Mouse (Mus musculus) brown adipose tissue, adult 24 weeks (tissue): ENCODE results near the gene Gnl1. TPM values are rescaled to one million over a fixed set of nuclear protein-coding genes. Genes with fewer than 3 reads are reported as not detected.
"Not testable (repeated sequence)": the region's sequence is repeated elsewhere in the genome, so short reads cannot be mapped to it uniquely, and the experiment has no call there.

Source experiments
- H3K27ac ChIP-seq: fragments of 200-500 bp; replicated peaks from 2 replicates; pipeline ENCODE4 v1.5.1; 2012; ENCODE audit warnings: low read depth, mild to moderate bottlenecking, low read length
- H3K4me1 ChIP-seq: fragments of 200-500 bp; 2 replicates; pipeline ENCODE4 v1.6.1; 2012; ENCODE audit warnings: low read length, mixed read lengths; ENCODE audit not compliant: control insufficient read depth, insufficient read depth, insufficient read length
- H3K4me3 ChIP-seq: fragments of 200-500 bp; 2 replicates; pipeline ENCODE4 v1.5.1; 2012; ENCODE audit warnings: low read depth, mild to moderate bottlenecking, low read length, moderate library complexity; ENCODE audit not compliant: insufficient read depth
- polyA plus RNA-seq: library from polyadenylated mRNA; stranded (reverse); fragments of >200 nt; gene quantifications from 2 replicates; pipeline ENCODE4 v1.2.4, GENCODE M21; 2012; ENCODE audit not compliant: missing spikeins, insufficient read depth, insufficient read length

Gene Gnl1
- polyA plus RNA-seq, 1 experiment, result 14.5 TPM

DNA sequence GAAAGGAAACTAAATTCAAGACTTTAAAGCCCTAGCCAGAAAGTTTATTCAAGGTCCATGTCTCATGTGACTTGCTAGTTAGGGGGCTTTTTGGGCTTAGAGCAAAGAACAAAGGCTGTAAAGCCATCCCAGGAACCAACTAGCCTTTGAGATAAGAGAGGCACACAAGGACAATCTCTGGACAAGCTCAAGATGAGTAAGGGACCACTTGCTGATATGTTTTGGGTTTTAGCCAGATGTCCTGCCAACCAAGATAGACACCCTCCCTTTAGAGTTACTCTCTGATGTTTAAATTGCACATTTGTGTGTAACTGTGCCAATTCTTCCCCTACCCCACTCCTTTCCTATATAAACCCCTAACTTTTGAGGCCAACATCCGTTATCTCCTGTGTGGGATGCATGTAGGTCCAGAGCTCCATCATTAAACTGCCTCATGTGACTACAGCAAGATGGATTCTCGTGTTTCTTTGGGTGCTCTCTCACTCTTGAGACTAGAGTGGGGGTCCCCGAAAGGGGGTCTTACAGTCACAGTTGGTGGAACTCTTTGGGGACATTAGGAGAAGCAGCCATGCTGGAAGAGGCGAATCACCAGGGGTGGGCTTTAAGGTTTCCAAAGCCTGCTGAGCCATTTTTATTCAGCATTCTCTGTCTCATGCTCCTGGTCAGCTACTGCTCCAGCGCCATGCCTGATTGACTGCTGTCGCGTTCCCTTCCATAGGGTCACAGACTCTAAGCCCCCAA, 49.4 kb downstream of the Gnl1 start:
- no peak overlapping the region for H3K4me3 ChIP-seq
- H3K27ac ChIP-seq, result no peak overlapping the region
- peaks cover 4% of the 10 kb centered on the region for H3K4me1 ChIP-seq

DNA sequence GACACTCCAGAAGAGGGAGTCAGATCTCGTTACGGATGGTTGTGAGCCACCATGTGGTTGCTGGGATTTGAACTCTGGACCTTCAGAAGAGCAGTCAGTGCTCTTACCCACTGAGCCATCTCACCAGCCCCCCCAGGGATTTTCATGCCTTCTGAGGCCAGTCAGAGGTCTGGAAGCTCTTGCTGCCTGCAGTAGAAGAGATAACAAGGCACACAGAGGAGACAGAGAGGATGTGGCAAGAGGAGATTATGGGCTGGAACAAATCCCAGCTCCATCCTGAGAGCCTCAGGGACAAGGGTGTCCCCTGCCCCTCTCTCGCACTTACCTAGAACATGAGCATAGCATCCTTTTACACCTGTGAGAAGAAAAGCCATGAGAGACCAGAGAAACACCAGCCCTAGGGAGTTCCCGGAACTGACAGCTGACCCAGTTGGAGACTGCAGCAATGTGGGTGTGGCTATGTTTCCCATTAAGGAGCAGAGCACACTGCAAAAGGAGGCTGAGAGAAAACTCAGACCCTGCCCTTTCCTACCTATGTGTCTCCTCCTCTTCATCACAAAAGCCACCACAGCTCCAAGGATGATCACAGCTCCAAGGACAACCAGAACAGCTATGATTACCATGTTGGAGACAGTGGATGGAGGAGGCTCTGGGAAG, 50.5 kb downstream of the Gnl1 start:
- not testable (repeated sequence) for H3K27ac ChIP-seq, H3K4me1 ChIP-seq, H3K4me3 ChIP-seq

DNA sequence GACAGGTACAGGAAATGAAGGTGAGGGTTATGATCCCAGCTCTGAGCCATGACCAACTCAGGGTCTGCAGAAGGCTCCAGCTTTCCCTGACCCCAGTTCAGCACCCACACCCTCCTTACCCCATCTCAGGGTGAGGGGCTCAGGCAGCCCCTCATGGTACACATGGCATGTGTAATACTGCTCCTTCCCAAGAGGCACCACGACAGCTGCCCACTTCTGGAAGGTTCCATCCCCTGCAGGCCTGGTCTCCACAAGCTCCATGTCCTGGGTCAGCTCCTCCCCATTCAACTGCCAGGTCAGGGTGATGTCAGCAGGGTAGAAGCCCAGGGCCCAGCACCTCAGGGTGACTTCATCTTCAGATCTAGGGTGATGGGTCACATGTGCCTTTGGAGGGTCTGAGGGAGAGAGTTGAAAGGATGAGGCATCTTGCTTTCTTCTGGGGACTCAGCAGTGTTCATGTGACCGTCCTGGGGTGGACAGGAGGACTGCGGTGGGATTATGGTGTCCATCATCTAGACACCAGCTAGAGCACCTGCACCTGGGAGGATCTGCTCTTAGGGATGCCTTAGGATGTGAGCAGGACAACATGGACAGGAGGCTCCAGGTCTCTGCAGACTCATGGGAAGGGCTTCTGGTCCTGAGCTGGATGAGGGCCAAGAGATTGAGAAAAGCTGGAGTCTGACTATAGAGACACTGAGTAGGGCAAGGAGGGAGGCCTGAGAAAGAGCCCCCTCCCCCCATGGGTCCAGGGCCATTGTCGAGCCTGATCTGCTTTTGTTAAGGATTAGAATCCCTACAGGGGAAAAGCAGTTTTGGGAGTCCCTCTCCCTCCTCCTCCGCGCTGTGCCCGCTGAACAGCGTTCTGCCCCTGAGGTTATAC, 51.3 kb downstream of the Gnl1 start:
- Histone ChIP-seq H3K27ac (0 out of 2 replicates have a peak overlapping the region, but pooled peaks have one; percentile 20), H3K4me3 (peak overlapping the region; percentile 80)

DNA sequence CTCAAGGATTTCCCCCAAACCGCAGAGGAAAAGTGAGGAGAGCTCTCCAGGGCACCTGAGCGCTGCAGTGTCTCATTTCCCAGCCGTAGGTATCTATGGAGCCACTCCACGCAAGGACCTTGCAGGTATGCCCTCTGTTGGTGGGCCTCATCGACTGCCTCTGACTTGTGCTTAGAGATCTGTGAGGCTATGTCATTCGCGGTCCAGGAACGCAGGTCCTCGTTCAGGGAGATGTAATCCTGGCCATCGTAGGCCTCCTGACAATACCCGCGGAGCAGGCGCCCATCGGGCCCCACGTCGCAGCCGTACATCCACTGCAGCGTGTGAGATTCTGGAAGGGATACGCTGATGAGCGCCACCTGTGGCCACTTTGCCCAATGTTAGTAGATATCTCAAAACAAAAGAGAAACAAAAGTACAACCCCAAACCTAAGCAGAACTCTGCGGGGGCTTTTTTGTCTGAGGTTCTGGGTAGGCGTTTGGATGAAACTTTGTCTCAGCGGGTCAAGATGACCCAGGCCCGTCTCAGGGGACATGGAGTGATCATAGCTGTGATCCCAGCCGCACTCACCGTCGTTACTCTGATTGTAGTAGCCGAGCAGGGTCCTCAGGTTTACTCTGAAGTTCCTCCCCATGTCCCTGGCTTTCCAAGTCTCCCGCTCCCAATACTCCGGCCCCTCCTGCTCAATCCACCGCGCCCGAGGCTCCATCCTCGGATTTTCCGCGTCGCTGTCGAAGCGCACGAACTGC, 52.1 kb downstream of the Gnl1 start:
- H3K4me3 ChIP-seq, result peak overlapping the region; percentile 80
- H3K4me1 ChIP-seq, result not testable (repeated sequence)
- H3K27ac ChIP-seq, result peak overlapping the region; percentile 57

More for the DNA sequence above, 51.3 kb downstream of the Gnl1 start:
- not testable (repeated sequence) for H3K4me1 ChIP-seq

DNA sequence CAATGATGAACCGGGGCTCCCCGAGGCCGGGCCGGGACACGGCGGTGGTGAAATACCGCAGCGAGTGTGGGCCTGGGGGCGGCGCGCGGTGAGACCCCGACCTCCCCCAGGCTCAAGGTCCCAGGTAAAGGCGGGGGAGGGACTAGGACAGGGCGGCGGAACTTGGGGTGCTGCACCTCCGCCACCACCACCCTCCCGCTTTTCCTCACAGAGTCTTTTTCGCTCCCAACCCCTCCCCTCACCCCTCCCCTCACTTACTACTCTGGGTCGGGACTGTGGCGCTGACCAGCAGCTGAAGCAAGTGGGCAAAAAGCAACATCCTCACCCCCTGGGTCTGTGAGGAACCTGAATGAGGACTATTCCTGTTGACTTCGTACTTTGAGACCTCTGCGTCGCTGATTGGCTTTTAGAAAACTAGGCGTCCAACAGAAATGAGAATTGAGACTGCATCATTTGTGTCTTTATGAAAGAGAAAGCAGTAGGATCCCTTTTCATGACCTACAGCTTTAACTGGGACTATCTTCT, 52.8 kb downstream of the Gnl1 start, which contains the start of gene H2-T23:
TSS of gene H2-T23 (minus strand) at position 505 of the 525 bp plus-strand sequence.
- H3K27ac ChIP-seq, result peak within 1 kb of the TSS; percentile 57
- H3K4me3 ChIP-seq, result peak within 1 kb of the TSS; percentile 80
- not testable (repeated sequence) for H3K4me1 ChIP-seq

DNA sequence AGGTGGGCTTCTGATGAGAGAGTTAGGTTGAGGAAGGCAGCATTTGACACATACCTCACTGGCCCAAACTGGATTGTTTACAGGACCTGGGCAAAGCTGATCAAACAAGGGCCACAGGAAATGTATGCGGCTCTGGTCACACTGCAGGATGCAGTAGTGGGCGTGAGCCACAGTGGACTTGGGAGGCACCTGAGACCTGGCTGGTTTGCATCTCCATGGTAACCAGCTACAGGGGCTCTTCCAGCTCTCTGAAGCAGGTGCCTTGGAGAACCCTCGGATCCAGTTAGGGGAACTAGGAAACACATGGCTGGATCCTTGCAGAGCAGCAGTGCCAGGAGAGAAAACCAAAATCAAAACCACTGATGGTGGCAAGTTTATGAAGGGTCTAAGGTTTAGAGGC, 54.9 kb downstream of the Gnl1 start:
- H3K4me1 ChIP-seq, H3K4me3 ChIP-seq, H3K27ac ChIP-seq: not testable (repeated sequence)

DNA sequence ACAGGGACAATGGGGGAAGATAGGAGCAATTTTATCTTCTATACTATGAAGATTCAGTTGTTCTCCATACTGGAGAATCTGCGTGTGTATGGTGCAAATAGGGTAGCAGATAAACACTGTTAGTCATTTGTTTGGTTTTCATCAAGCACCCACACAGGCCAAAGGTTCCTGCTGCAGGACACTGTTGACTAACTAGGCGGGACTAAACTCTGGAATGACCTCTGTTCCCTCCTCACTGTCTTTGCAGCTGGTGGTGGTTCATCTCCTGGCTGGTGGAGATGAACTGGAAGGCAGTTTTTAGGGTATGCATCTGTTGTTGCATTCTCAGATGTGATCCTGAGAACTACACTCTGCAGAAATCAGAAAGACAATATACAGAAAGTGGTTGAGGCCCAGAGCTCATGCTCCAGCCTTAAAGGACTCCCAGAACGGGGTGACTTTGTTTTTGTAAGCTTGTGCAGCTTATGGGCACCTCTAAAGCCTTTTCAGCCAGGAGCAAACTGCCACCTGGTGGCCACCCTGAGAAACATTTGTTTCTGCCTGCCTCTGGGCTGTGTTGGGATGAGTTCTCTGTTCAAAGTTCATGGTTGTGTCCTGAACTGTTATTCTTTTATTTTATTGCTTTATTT, 55.5 kb downstream of the Gnl1 start:
- not testable (repeated sequence) for H3K27ac ChIP-seq, H3K4me3 ChIP-seq

DNA sequence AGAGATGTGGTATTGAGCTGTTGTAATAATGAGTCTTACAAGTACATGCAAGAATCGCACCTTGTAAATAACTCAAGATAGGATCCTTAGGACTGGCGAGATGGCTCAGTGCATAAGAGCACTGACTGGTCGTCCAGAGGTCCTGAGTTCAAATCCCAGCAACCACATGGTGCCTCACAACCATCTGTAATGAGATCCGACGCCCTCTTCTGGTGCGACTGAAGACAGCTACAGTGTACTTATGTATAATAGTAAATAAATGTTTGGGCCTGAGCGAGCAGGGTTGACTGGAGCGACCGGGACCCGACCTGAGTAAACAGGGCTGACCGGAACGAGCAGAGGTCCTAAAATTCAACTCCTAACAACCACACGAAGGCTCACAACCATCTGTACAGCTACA, 56.5 kb downstream of the Gnl1 start:
- not testable (repeated sequence) for H3K4me1 ChIP-seq, H3K27ac ChIP-seq, H3K4me3 ChIP-seq

More for the DNA sequence above, 55.5 kb downstream of the Gnl1 start:
- H3K4me1 ChIP-seq, result not testable (repeated sequence)

Other genes starting within 250 kb of the Gnl1 start
- 19.2 and 52.4 TPM in 2 replicates for gene Ier3, start 158.2 kb upstream of the Gnl1 start, polyA plus RNA-seq
- 38.1 and 61.2 TPM in 2 replicates for gene Flot1, start 156.6 kb upstream of the Gnl1 start, polyA plus RNA-seq
- 32.5 and 58.6 TPM in 2 replicates for gene Tubb5, start 141.5 kb upstream of the Gnl1 start, polyA plus RNA-seq
- 3.0 and 3.3 TPM in 2 replicates for gene Mdc1, start 138.3 kb upstream of the Gnl1 start, polyA plus RNA-seq
- gene Nrm, start 118.5 kb upstream of the Gnl1 start, polyA plus RNA-seq, result 1.4 and 2.8 TPM in 2 replicates
- 7.4 and 8.8 TPM in 2 replicates for gene Ppp1r18, start 114.3 kb upstream of the Gnl1 start, polyA plus RNA-seq
- 17.0 and 26.4 TPM in 2 replicates for gene Dhx16, start 100.0 kb upstream of the Gnl1 start, polyA plus RNA-seq
- gene 2310061I04Rik, start 82.4 kb upstream of the Gnl1 start, polyA plus RNA-seq, result 125 and 142 TPM in 2 replicates
- 19.1 and 42.2 TPM in 2 replicates for gene Atat1, start 69.8 kb upstream of the Gnl1 start, polyA plus RNA-seq
- 111 and 132 TPM in 2 replicates for gene Mrps18b, start 63.5 kb upstream of the Gnl1 start, polyA plus RNA-seq
- gene Ppp1r10, start 63.4 kb upstream of the Gnl1 start, polyA plus RNA-seq, result 13.4 and 49.3 TPM in 2 replicates
- gene Abcf1, start 10.1 kb upstream of the Gnl1 start, polyA plus RNA-seq, result 69.2 and 77.7 TPM in 2 replicates
- 5.3 and 6.8 TPM in 2 replicates for gene Prr3, start 385 bp downstream of the Gnl1 start, polyA plus RNA-seq
- gene H2-T24, start 40.7 kb downstream of the Gnl1 start, polyA plus RNA-seq, result 3.3 and 3.9 TPM in 2 replicates
- 16.3 and 22.1 TPM in 2 replicates for gene H2-T23, start 53.0 kb downstream of the Gnl1 start, polyA plus RNA-seq
- gene H2-T22, start 62.9 kb downstream of the Gnl1 start, polyA plus RNA-seq, result 57.5 and 83.0 TPM in 2 replicates
- gene Gm6034, start 63.1 kb downstream of the Gnl1 start, polyA plus RNA-seq, result not detected in 2 replicates
- gene Gm11127, start 78.5 kb downstream of the Gnl1 start, polyA plus RNA-seq, result not detected in 2 replicates
- not detected in 2 replicates for gene Gm19684, start 141.8 kb downstream of the Gnl1 start, polyA plus RNA-seq
- not detected in 2 replicates for gene Gm7030, start 149.6 kb downstream of the Gnl1 start, polyA plus RNA-seq
- gene Gm8909, start 188.7 kb downstream of the Gnl1 start, polyA plus RNA-seq, result not detected in 2 replicates
- not detected in 2 replicates for gene H2-T3, start 210.4 kb downstream of the Gnl1 start, polyA plus RNA-seq